Mouse (Mus musculus) thymus, adult 2 months (tissue): ENCODE results near the gene Snd1. TPM values are rescaled to one million over a fixed set of nuclear protein-coding genes. Genes with fewer than 3 reads are reported as not detected.

ENCODE experiments used
- DNase-seq: peaks from one replicate; pipeline ENCODE4 v3.0.0; 2021
- H3K27ac ChIP-seq: fragments of 200-500 bp; 2 replicates; pipeline ENCODE4 v1.5.1; 2012; ENCODE audit warnings: low read length, control low read depth; ENCODE audit not compliant: control insufficient read depth, insufficient read depth
- H3K27me3 ChIP-seq: fragments of 200-500 bp; 2 replicates; pipeline ENCODE4 v1.6.1; 2012; ENCODE audit warnings: mild to moderate bottlenecking, low read length, moderate library complexity, mixed read lengths; ENCODE audit not compliant: control insufficient read depth, insufficient read depth
- H3K36me3 ChIP-seq: fragments of 200-500 bp; 2 replicates; pipeline ENCODE4 v1.6.1; 2012; ENCODE audit warnings: mild to moderate bottlenecking, low read length, moderate library complexity; ENCODE audit not compliant: control insufficient read depth, insufficient read depth
- H3K4me1 ChIP-seq: fragments of 200-500 bp; replicated peaks from 2 replicates; pipeline ENCODE4 v1.6.1; 2012; ENCODE audit warnings: low read length; ENCODE audit not compliant: control insufficient read depth, insufficient read depth
- H3K4me3 ChIP-seq: fragments of 200-500 bp; 2 replicates; pipeline ENCODE4 v1.5.1; 2012; ENCODE audit warnings: mild to moderate bottlenecking, low read length, control low read depth, moderate library complexity; ENCODE audit not compliant: control insufficient read depth, insufficient read depth
- CTCF ChIP-seq: fragments of 200-500 bp; IDR thresholded peaks from 2 replicates; pipeline ENCODE4 v1.5.1; 2012; ENCODE audit warnings: mild to moderate bottlenecking, control low read depth, low read length, moderate library complexity, borderline replicate concordance; ENCODE audit not compliant: control insufficient read depth, poor library complexity, insufficient read depth; ENCODE audit errors: extremely low read depth
- POLR2A ChIP-seq: fragments of 200-500 bp; IDR thresholded peaks from 2 replicates; pipeline ENCODE4 v1.6.1; 2012; ENCODE audit warnings: mild to moderate bottlenecking, low read length, control low read depth, moderate library complexity; ENCODE audit not compliant: control insufficient read depth, poor library complexity, insufficient read depth; ENCODE audit errors: extremely low read depth
- WGBS: fragments of 180-500 bp; shearing (Covaris S2); methylation state at CpG from one replicate; pipeline ENCODE4 v1.1.7; 2018; 5-methylcytosine and 5-hydroxymethylcytosine counted together
- polyA plus RNA-seq: library from polyadenylated mRNA; depleted of rRNA; stranded (reverse); fragments of >200 nt; gene quantifications from 2 replicates; pipeline ENCODE4 v1.2.3, GENCODE M21; 2012

Gene Snd1
- polyA plus RNA-seq, 1 experiment: 79.3 TPM

DNA sequence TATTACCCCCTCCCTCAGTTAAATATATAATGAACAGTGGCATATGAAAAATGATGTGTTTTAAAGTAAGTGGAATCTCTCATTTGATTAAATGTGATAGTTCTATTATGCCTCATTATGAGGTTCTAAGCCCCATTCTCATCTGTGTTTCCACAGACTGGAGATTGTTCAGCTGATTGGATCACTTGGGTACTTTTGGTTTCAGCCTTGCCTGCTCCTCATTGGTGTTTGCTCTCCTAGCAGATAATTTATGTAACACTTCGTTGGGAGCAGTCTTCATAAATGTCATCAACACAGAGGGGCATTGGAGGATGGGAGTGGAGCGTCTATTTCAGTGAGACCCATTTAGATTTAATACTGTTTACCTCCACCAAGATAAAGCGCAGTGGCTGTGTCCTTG is 118.8 kb downstream of the Snd1 start:
- TF ChIP-seq POLR2A (no peak), CTCF (no peak)
- 85% methylated on average over 3 of the region's 3 CpGs for WGBS
- DNase-seq: no peak
- Histone ChIP-seq H3K27me3 (no peaks in the 10 kb centered on the region), H3K36me3 (no peaks in the 10 kb centered on the region), H3K27ac (no peak overlapping the region), H3K4me3 (no peak overlapping the region), H3K4me1 (peaks cover 4% of the 10 kb centered on the region; the same call in 1 of the 2 replicates)

GRCm38 (mm10) chr6:28594759-28595158 is 119.8 kb downstream of the Snd1 start:
- WGBS: 99% methylated on average over 4 of the region's 4 CpGs
- H3K36me3 ChIP-seq: no peaks in the 10 kb centered on the region
- DNase-seq: no peak
- H3K4me3 ChIP-seq: no peak overlapping the region
- H3K27ac ChIP-seq: no peak overlapping the region
- no peaks in the 10 kb centered on the region for H3K27me3 ChIP-seq
- TF ChIP-seq POLR2A (no peak), CTCF (no peak)
- H3K4me1 ChIP-seq: peaks cover 4% of the 10 kb centered on the region; the same call in 1 of the 2 replicates

DNA sequence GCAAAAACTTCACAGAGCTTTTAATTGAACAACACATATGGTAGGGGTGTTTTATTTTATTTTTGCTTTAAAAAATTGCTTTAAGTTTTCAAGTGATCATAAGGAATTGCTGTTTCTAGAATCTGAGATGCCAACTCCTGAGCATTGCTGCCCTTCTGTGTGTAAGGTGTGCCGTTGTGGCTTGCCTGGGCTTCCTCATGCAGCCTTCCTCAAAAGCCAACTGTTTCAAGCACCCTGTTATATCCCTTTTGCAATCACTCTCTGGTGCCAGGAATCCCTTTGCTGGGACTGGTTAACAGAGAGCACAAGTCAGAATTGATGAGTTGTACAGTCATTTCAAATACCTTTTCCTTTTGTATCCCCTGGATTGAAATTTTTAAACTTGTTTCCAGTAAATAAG is 120.3 kb downstream of the Snd1 start:
- H3K4me3 ChIP-seq: no peak overlapping the region
- no peak overlapping the region for H3K27ac ChIP-seq
- DNase-seq: no peak
- no peak for TF ChIP-seq POLR2A
- TF ChIP-seq CTCF: no peak
- 56% methylated on average over 1 of the region's 1 CpGs for WGBS
- no peaks in the 10 kb centered on the region for H3K36me3 ChIP-seq
- peaks cover 4% of the 10 kb centered on the region; the same call in 1 of the 2 replicates for H3K4me1 ChIP-seq
- H3K27me3 ChIP-seq: no peaks in the 10 kb centered on the region

DNA sequence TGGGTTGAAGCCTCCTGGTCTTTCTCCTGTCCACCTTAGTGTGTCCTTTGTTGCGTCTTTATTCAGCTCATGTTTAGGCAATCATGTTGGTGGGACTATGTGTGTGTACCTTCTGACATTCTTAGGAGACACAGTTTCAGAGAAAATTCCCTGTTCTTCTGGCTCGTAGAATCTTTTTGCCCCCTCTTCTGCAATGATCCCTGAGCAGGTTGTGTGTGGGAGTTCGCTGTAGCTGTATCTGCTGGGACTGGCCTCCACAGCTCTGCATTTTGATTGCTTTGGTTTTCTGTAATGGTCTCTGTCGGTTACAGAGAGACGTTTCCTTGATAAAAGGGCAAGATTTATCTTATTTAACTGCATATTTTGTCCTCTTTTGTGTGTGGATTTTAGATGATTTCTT is 122.3 kb downstream of the Snd1 start:
- H3K4me1 ChIP-seq: peaks cover 4% of the 10 kb centered on the region; the same call in 1 of the 2 replicates
- DNase-seq: no peak

DNA sequence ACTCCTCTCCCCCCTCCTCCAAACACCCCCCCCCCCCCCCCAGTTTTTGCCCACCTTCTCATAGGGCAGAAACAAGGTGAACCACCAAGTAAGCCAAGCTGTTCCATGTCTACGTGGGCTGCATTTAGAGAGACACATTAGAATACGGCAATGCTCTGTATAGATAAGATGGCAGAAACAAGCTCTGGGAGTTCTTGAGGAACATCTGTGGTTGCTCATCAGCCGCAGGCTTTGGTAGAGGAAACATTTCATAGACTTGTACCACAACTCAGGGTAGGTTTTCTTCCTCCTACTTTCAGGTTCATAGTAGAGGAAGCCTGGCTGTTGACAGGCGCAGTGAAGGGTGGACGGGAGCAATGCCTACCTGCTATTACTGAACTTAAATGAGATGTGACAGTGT is 124.2 kb downstream of the Snd1 start:
- DNase-seq: peak; percentile 6
- Histone ChIP-seq H3K4me1 (peaks cover 4% of the 10 kb centered on the region; the same call in 1 of the 2 replicates), H3K27ac (no peak overlapping the region), H3K27me3 (no peaks in the 10 kb centered on the region), H3K4me3 (no peak overlapping the region), H3K36me3 (no peaks in the 10 kb centered on the region)
- 21% methylated on average over 5 of the region's 5 CpGs for WGBS
- TF ChIP-seq CTCF (no peak), POLR2A (no peak)

More for the DNA sequence above, 122.3 kb downstream of the Snd1 start:
- TF ChIP-seq CTCF (no peak), POLR2A (no peak)
- Histone ChIP-seq H3K36me3 (no peaks in the 10 kb centered on the region), H3K27me3 (no peaks in the 10 kb centered on the region), H3K27ac (no peak overlapping the region), H3K4me3 (no peak overlapping the region)
- 98% methylated on average over 5 of the region's 5 CpGs for WGBS

- TF ChIP-seq CTCF: no peak
- no peak for TF ChIP-seq POLR2A
- no peaks in the 10 kb centered on the region for H3K36me3 ChIP-seq
- H3K4me3 ChIP-seq: no peak overlapping the region
- peaks cover 4% of the 10 kb centered on the region; the same call in 1 of the 2 replicates for H3K4me1 ChIP-seq
- no peak overlapping the region for H3K27ac ChIP-seq
- no peaks in the 10 kb centered on the region for H3K27me3 ChIP-seq
- no peak for DNase-seq
These were observed 125.5 kb downstream of the Snd1 start for GRCm38 (mm10) chr6:28600404-28600803.

GRCm38 (mm10) chr6:28603401-28603800 is 128.5 kb downstream of the Snd1 start:
- WGBS: 95% methylated on average over 3 of the region's 3 CpGs

More at GRCm38 (mm10) chr6:28603401-28603800, 128.5 kb downstream of the Snd1 start:
- Histone ChIP-seq H3K36me3 (no peaks in the 10 kb centered on the region), H3K27me3 (no peaks in the 10 kb centered on the region), H3K4me1 (peaks cover 3% of the 10 kb centered on the region; the same call in 1 of the 2 replicates), H3K27ac (no peak overlapping the region), H3K4me3 (no peak overlapping the region)
- no peak for DNase-seq
- TF ChIP-seq CTCF (no peak), POLR2A (no peak)
